ENCODE assay signal across 27 mouse cellular contexts in the genomic region with DNA sequence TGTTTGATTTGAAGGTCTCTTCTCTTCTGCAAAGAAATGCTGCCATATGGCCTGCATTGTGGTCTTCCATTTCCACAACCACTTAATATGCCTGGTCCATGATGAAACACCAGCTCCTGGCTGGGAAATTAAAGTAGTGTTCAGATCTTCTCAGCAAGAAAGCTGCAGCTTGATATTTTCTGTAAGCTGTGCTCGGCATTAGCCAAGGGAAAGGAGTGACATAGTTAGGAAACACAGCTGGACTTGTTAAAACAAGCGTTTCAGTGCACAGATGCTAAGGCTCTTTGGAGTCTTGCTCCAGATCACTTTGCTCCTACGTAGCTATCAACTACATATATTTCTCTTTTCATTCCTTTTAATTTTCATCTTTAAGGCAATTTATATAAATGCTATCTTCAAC.
DNase-seq lines count a peak whose midpoint lies in the region; ATAC-seq and TF ChIP-seq lines count a peak whose summit lies in the region.
"Had no signal": no experiment of that assay in that cellular context is flagged by ENCODE, and none has a peak within 500 bp of the region (broad histone marks: within the 10 kb centered on the region; RNA-seq: fewer than 3 reads in every experiment).

No protein-coding gene starts in this region.

- no peaks in the 10 kb centered on the region for H3K36me3 ChIP-seq in lung, embryonic 16.5 days (ENCODE audit: control insufficient read depth, insufficient read depth, low read length)
- no peaks in the 10 kb centered on the region for H3K36me3 ChIP-seq in hindbrain, embryonic 12.5 days
- H3K36me3 ChIP-seq: embryonic facial prominence, embryonic 12.5 days; embryonic facial prominence, embryonic 15.5 days; G1E; heart, embryonic 10.5 days; heart, embryonic 13.5 days; hindbrain, embryonic 15.5 days had no signal

- no peaks in the 10 kb centered on the region for H3K27me3 ChIP-seq in lung, embryonic 16.5 days (ENCODE audit: control insufficient read depth, insufficient read depth, low read depth, low read length)
- H3K27me3 ChIP-seq in hindbrain, embryonic 12.5 days, result no peaks in the 10 kb centered on the region
- H3K27me3 ChIP-seq: CH12.LX; embryonic facial prominence, embryonic 12.5 days; embryonic facial prominence, embryonic 15.5 days; heart, embryonic 13.5 days; hindbrain, embryonic 15.5 days had no signal

- no peak overlapping the region for H3K4me3 ChIP-seq in layer of hippocampus, adult 2 months
- no peak overlapping the region for H3K4me3 ChIP-seq in lung, embryonic 16.5 days (ENCODE audit: low read length)
- H3K4me3 ChIP-seq in hindbrain, embryonic 12.5 days, result no peak overlapping the region
- H3K4me3 ChIP-seq: embryonic facial prominence, embryonic 12.5 days; embryonic facial prominence, embryonic 15.5 days; heart, adult 2 months; heart, embryonic 10.5 days; heart, embryonic 13.5 days; hindbrain, embryonic 15.5 days had no signal

- TF ChIP-seq POLR2A in brain, embryonic 14.5 days (IDR thresholded peaks at IDR 0.05; ENCODE audit: borderline replicate concordance, extremely low read depth, insufficient read depth, insufficient read length, poor library complexity, severe bottlenecking), result no peak

- TF ChIP-seq CTCF in layer of hippocampus, adult 2 months (conservative IDR thresholded peaks at IDR 0.05), result no peak
- no peak for TF ChIP-seq CTCF in brain, embryonic 14.5 days (IDR thresholded peaks at IDR 0.05; ENCODE audit: borderline replicate concordance, extremely low read depth, insufficient read depth, insufficient read length)

- ATAC-seq in lung, embryonic 16.5 days (ENCODE audit: low read depth), result peak; percentile 61; the same call in 1 of the 2 replicates
- no peak for ATAC-seq in hindbrain, embryonic 12.5 days (ENCODE audit: low FRiP score)
- ATAC-seq: forebrain, embryonic 14.5 days; forebrain, postnatal 0 days had no signal

- no peak overlapping the region for H3K4me2 ChIP-seq in lung, embryonic 16.5 days (ENCODE audit: low read depth, low read length)
- H3K4me2 ChIP-seq in hindbrain, embryonic 12.5 days (replicated peaks), result no peak overlapping the region
- H3K4me2 ChIP-seq: embryonic facial prominence, embryonic 12.5 days; embryonic facial prominence, embryonic 15.5 days; heart, embryonic 13.5 days; hindbrain, embryonic 15.5 days had no signal

- no peaks in the 10 kb centered on the region for H3K4me1 ChIP-seq in lung, embryonic 16.5 days (replicated peaks; ENCODE audit: control insufficient read depth, insufficient read depth, low read length)
- no peaks in the 10 kb centered on the region for H3K4me1 ChIP-seq in hindbrain, embryonic 12.5 days
- H3K4me1 ChIP-seq: embryonic facial prominence, embryonic 12.5 days; embryonic facial prominence, embryonic 15.5 days; heart, embryonic 10.5 days; heart, embryonic 13.5 days; hindbrain, embryonic 15.5 days had no signal

- H3K27ac ChIP-seq in layer of hippocampus, adult 2 months, result 0 out of 2 replicates have a peak overlapping the region, but pooled peaks have one; percentile 3
- no peak overlapping the region for H3K27ac ChIP-seq in lung, embryonic 16.5 days (ENCODE audit: low read length)
- H3K27ac ChIP-seq in hindbrain, embryonic 12.5 days, result no peak overlapping the region
- H3K27ac ChIP-seq: embryonic facial prominence, embryonic 12.5 days; embryonic facial prominence, embryonic 15.5 days; heart, adult 2 months; heart, embryonic 10.5 days; heart, embryonic 13.5 days; hindbrain, embryonic 15.5 days had no signal

- DNase-seq in layer of hippocampus, adult 2 months (ENCODE audit: low spot score in 2 of 2), result peak in 1 of 2 experiments; percentile 3
- DNase-seq in layer of hippocampus, postnatal 25 days (ENCODE audit: extremely low spot score in 1 of 2, low spot score in 1 of 2), result no peak
- no peak for DNase-seq in lung, postnatal 4 days
- DNase-seq in brain, embryonic 14.5 days (ENCODE audit: low read depth), result peak; percentile 10
- DNase-seq: adrenal gland, adult 8-10 months; adrenal gland, postnatal 25 days; B cell, adult 2 months; cerebellum, adult 11 months; cerebellum, adult 2 months; cerebellum, adult 9-11 months; cerebellum, postnatal 25 days; forebrain, postnatal 0 days; gastrocnemius, postnatal 10 days; gastrocnemius, postnatal 36 days; heart, adult 2 months; heart, postnatal 14 days; heart, postnatal 4 days had no signal

- no peak overlapping the region for H3K9ac ChIP-seq in lung, embryonic 16.5 days (ENCODE audit: low read length)
- no peak overlapping the region for H3K9ac ChIP-seq in hindbrain, embryonic 12.5 days
- H3K9ac ChIP-seq: embryonic facial prominence, embryonic 12.5 days; embryonic facial prominence, embryonic 15.5 days; forebrain, postnatal 0 days; heart, embryonic 13.5 days; hindbrain, embryonic 15.5 days had no signal

- 54% methylated on average over 3 of the region's 3 CpGs for WGBS in lung, embryonic 16.5 days
- 74% methylated on average over 3 of the region's 3 CpGs for WGBS in hindbrain, embryonic 12.5 days

- no peaks in the 10 kb centered on the region for H3K9me3 ChIP-seq in lung, embryonic 16.5 days (ENCODE audit: control insufficient read depth, low read length)
- no peaks in the 10 kb centered on the region for H3K9me3 ChIP-seq in hindbrain, embryonic 12.5 days (replicated peaks)
- H3K9me3 ChIP-seq: embryonic facial prominence, embryonic 12.5 days; embryonic facial prominence, embryonic 15.5 days; G1E; heart, embryonic 10.5 days; heart, embryonic 13.5 days; hindbrain, embryonic 15.5 days had no signal
